Comparison of ENCODE assay signal across 10 mouse cellular contexts in genomic region chr1:182087351-182087750, GRCm38 (mm10).
"Had no signal": no experiment of that assay in that cellular context is flagged by ENCODE, and none has a peak within 500 bp of the region (broad histone marks: within the 10 kb centered on the region; RNA-seq: fewer than 3 reads in every experiment).

No protein-coding gene starts in this region.

- H3K36me3 ChIP-seq: limb, embryonic 15.5 days; liver, embryonic 12.5 days had no signal

- H3K4me3 ChIP-seq: left cerebral cortex, adult 2 months; limb, embryonic 15.5 days; liver, embryonic 12.5 days; megakaryocyte, embryonic 14.5 days had no signal

- DNase-seq: kidney, adult 18-20 months; retina, postnatal 1 day; spleen, adult 18-20 months; thymus, adult 18-20 months; thymus, postnatal 14 days had no signal

- H3K9me3 ChIP-seq: limb, embryonic 15.5 days; liver, embryonic 12.5 days; megakaryocyte, embryonic 14.5 days had no signal

- ATAC-seq: liver, embryonic 12.5 days had no signal

- H3K27ac ChIP-seq: liver, embryonic 12.5 days had no signal

- H3K9ac ChIP-seq: limb, embryonic 15.5 days; liver, embryonic 12.5 days had no signal

- H3K27me3 ChIP-seq: limb, embryonic 15.5 days; liver, embryonic 12.5 days had no signal

- H3K4me2 ChIP-seq: limb, embryonic 15.5 days; liver, embryonic 12.5 days; midbrain, embryonic 11.5 days had no signal
